Mouse (Mus musculus) ovary, adult 10 weeks (tissue): Measurements from ENCODE around the gene Tmem25. TPM values are rescaled to one million over a fixed set of nuclear protein-coding genes. Genes with fewer than 3 reads are reported as not detected.

ENCODE experiments used
- polyA plus RNA-seq: library from polyadenylated mRNA; stranded (reverse); fragments of 350-450 nt; fragmentation: Illumina TruSeq; extraction: RNeasy Lipid Tissue Mini Kit (QIAGEN cat#74804); gene quantifications from one replicate; pipeline ENCODE4 v1.2.3, GENCODE M21; 2014

Gene Tmem25
- polyA plus RNA-seq = 0.91 TPM

DNA sequence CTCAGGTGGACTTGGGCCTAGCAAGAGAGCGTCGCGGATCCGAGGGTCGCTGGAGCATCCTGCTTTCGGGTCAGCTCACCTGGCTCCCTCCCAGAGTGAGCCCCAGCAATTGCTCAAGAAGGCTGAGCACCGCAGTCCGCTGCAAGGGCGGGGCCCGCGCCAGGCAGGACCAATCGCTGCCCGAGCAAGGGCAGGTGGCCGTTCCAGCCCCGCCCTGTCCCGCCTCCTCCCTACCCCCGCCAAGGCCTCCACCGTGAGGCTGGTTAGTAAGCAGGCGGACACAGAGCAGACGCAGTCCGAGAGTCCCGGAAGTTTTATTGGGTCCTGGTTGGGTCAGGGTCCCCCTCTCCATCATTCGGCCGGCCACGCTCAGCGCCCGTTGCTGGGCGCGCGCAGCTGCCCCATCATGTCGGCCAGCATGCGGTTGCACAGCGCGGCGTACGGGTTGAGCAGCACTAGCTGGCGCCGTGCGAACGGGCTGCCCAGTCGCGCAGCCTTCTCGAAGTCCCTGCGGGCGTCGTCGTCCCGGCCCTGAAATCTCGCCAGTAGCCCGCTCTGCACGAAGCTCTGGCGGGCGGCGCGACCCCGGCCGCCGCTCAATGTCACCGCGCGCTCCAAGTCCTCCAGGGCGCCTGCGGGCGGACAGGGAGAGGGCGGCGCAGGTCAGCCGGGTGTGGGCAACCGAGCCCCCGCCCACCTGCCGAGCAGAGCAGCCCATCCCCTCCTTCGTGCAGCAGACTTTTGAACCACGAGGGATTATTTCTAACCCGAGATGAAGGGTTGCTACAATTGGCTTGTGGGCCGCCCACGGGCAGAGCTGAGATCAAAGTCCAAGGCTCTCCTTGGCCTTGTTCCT lies at the start of gene Tmem25:
Tmem25 (minus strand) TSS at position 206 of the 856 bp plus-strand sequence.

DNA sequence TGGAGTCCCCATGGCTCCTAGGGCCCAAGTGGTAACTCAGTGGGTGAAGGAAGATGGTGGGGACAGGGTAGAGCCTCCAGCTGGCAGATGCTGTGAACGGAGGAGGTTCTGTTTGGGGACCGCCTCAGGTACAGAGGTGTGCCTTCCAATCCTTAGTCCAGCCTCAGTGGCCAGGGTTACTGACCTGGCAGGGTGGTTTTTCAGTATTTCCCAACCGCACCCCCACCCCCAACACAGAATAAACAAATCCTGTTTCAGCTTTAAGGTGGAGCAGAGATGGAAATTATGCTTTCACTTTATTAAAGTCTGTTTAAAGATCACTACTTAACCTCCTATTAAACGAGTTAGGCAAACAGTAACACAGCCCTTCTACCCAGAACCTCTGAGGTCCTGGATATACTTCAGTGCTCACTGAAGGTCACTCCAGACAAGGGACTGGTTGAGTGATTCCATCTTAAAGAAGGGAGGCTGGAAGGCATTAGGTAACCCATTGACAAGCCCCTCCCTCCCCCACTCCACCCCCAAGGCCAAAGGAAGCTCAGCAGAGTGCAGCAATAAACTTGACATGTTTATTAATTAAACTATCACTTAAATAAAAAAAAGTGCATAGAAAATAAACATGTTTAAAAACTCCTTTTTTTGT lies 3.8 kb upstream of the Tmem25 start, which contains the start of gene Ttc36:
Ttc36 (minus strand) TSS at position 265 of the 643 bp plus-strand sequence.

GRCm38 (mm10) chr9:44767101-44768028 lies 31.7 kb downstream of the Tmem25 start, which contains the start of the genes Arcn1 and Ift46:
Gene Arcn1 (minus strand): TSS chr9:44767845.
Gene Ift46 (plus strand): TSS chr9:44767908.

Other genes starting within 250 kb of the Tmem25 start
- gene Cxcr5, start 237.4 kb downstream of the Tmem25 start, polyA plus RNA-seq = not detected
- gene Ddx6, start 194.4 kb downstream of the Tmem25 start, polyA plus RNA-seq = 406 TPM
- not detected for gene Treh, start 126.1 kb downstream of the Tmem25 start, polyA plus RNA-seq
- gene Phldb1, start 64.1 kb downstream of the Tmem25 start, polyA plus RNA-seq = 0.71 TPM
- 372 TPM for gene Arcn1, start 31.5 kb downstream of the Tmem25 start, polyA plus RNA-seq
- gene Ift46, start 31.4 kb downstream of the Tmem25 start, polyA plus RNA-seq = 29.9 TPM
- gene Ttc36, start 3.8 kb upstream of the Tmem25 start, polyA plus RNA-seq = not detected
- 41.2 TPM for gene Kmt2a, start 82.0 kb upstream of the Tmem25 start, polyA plus RNA-seq
- 284 TPM for gene Atp5l, start 121.4 kb upstream of the Tmem25 start, polyA plus RNA-seq
- gene Ube4a, start 166.3 kb upstream of the Tmem25 start, polyA plus RNA-seq = 81.2 TPM
- 1.3 TPM for gene Cd3g, start 181.1 kb upstream of the Tmem25 start, polyA plus RNA-seq
- 0.29 TPM for gene Cd3d, start 182.5 kb upstream of the Tmem25 start, polyA plus RNA-seq
- 0.80 TPM for gene Cd3e, start 210.3 kb upstream of the Tmem25 start, polyA plus RNA-seq
- 6.6 TPM for gene Mpzl2, start 240.5 kb upstream of the Tmem25 start, polyA plus RNA-seq